Mouse (Mus musculus) testis, adult 2 months (tissue): Measurements from ENCODE around the gene Serp2. TPM values are rescaled to one million over a fixed set of nuclear protein-coding genes. Genes with fewer than 3 reads are reported as not detected.

Experiments used
- H3K27ac ChIP-seq: fragments of 200-500 bp; 2 replicates; pipeline ENCODE4 v1.5.1; 2012; ENCODE audit warnings: low read depth, low read length; ENCODE audit not compliant: control insufficient read depth, insufficient read depth
- H3K27me3 ChIP-seq: fragments of 200-500 bp; 2 replicates; pipeline ENCODE4 v1.6.1; 2012; ENCODE audit warnings: mild to moderate bottlenecking, low read length, moderate library complexity; ENCODE audit not compliant: control insufficient read depth, insufficient read depth
- H3K36me3 ChIP-seq: fragments of 200-500 bp; 2 replicates; pipeline ENCODE4 v1.6.1; 2012; ENCODE audit warnings: mild to moderate bottlenecking, low read length; ENCODE audit not compliant: control insufficient read depth, insufficient read depth
- H3K4me1 ChIP-seq: fragments of 200-500 bp; 2 replicates; pipeline ENCODE4 v1.6.1; 2012; ENCODE audit warnings: low read length; ENCODE audit not compliant: control insufficient read depth, insufficient read depth
- H3K4me3 ChIP-seq: fragments of 200-500 bp; 2 replicates; pipeline ENCODE4 v1.5.1; 2012; ENCODE audit warnings: low read depth, mild to moderate bottlenecking, low read length, moderate library complexity, mixed read lengths; ENCODE audit not compliant: control insufficient read depth
- CTCF ChIP-seq: fragments of 200-500 bp; IDR thresholded peaks from 2 replicates; pipeline ENCODE4 v1.5.1; 2012; ENCODE audit warnings: low read depth, mild to moderate bottlenecking, inconsistent platforms, low read length, moderate library complexity; ENCODE audit not compliant: control insufficient read depth, insufficient read depth, insufficient replicate concordance
- POLR2A ChIP-seq: fragments of 200-500 bp; IDR thresholded peaks from 2 replicates; pipeline ENCODE4 v1.6.1; 2012; ENCODE audit warnings: low read depth, mild to moderate bottlenecking, inconsistent platforms, low read length, moderate library complexity; ENCODE audit not compliant: control insufficient read depth
- polyA plus RNA-seq: library from polyadenylated mRNA; depleted of rRNA; stranded (reverse); fragments of >200 nt; gene quantifications from 2 replicates; pipeline ENCODE4 v1.2.3, GENCODE M21; 2012

The Serp2 gene
- polyA plus RNA-seq, 1 experiment, result 73.8 TPM

- H3K27me3 ChIP-seq, result no peaks in the 10 kb centered on the region
- no peak for TF ChIP-seq CTCF
- no peak for TF ChIP-seq POLR2A
- no peak overlapping the region for H3K27ac ChIP-seq
- H3K4me3 ChIP-seq, result no peak overlapping the region
- H3K4me1 ChIP-seq, result peaks cover 6% of the 10 kb centered on the region
- no peaks in the 10 kb centered on the region for H3K36me3 ChIP-seq
Measured at GRCm38 (mm10) chr14:76589671-76590070, 33.0 kb upstream of the Serp2 start.

DNA sequence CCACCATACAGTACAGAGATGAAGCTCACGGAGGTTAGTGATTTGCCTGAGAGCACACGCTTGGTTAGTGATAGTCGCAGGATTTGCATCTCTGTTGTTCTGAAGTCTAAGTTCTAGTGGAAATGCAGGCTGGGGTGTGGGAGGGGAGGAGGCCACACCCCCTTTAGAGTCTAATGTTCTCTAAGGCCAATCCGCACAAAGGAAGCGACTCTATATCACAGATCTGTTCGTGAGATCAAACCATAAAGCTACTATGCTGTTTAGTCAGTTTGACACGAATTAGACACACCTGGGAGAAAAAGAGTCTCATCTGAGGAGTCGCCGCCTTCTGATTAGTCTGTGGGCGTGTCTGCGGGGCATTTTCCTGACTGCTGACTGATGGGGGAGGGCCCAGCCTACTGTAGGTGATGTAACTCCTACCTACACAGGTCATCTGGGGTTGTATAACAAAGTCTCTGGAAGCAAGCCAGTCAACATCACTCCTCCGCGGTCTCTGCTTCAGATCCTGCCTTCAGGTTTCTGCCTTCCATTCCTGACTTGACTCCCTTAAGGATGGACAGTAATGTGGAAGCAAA is 29.2 kb upstream of the Serp2 start:
- Histone ChIP-seq H3K36me3 (no peaks in the 10 kb centered on the region), H3K27ac (no peak overlapping the region), H3K4me1 (no peaks in the 10 kb centered on the region), H3K4me3 (no peak overlapping the region), H3K27me3 (no peaks in the 10 kb centered on the region)
- TF ChIP-seq CTCF, result no peak
- TF ChIP-seq POLR2A, result no peak

GRCm38 (mm10) chr14:76583985-76584384 is 27.3 kb upstream of the Serp2 start:
- Histone ChIP-seq H3K27me3 (no peaks in the 10 kb centered on the region), H3K4me1 (peaks cover 2% of the 10 kb centered on the region; the same call in 1 of the 2 replicates), H3K36me3 (no peaks in the 10 kb centered on the region), H3K27ac (no peak overlapping the region), H3K4me3 (no peak overlapping the region)
- TF ChIP-seq POLR2A, result no peak
- TF ChIP-seq CTCF, result no peak

GRCm38 (mm10) chr14:76581974-76582922 is 25.6 kb upstream of the Serp2 start:
- Histone ChIP-seq H3K4me1 (peaks cover 2% of the 10 kb centered on the region), H3K36me3 (no peaks in the 10 kb centered on the region), H3K27ac (peak overlapping the region; percentile 19; the same call in 1 of the 2 replicates), H3K4me3 (no peak overlapping the region), H3K27me3 (no peaks in the 10 kb centered on the region)
- TF ChIP-seq CTCF (no peak), POLR2A (no peak)

DNA sequence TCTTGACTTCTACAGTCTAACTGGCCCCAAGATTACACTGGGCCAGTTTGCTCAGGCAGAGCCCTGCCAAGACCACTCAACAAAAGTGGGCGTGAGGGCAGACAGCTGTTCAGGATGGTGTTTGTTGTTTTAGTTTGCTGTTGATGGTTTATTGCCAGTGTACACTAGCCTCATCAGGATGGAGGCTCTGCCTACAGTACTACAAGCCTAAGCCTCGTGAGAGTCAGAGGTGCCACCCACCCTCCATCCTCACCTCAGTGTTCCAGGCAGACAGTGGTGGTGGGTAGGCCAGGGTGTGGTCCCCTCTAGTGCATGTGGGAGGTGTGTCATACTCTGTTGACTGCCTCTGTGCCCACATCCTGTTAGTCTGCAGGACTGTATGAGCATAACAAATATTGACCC is 23.0 kb upstream of the Serp2 start:
- TF ChIP-seq CTCF, result no peak
- TF ChIP-seq POLR2A, result no peak
- H3K36me3 ChIP-seq, result no peaks in the 10 kb centered on the region
- peaks cover 5% of the 10 kb centered on the region for H3K4me1 ChIP-seq
- no peak overlapping the region for H3K4me3 ChIP-seq
- no peaks in the 10 kb centered on the region for H3K27me3 ChIP-seq
- no peak overlapping the region for H3K27ac ChIP-seq

DNA sequence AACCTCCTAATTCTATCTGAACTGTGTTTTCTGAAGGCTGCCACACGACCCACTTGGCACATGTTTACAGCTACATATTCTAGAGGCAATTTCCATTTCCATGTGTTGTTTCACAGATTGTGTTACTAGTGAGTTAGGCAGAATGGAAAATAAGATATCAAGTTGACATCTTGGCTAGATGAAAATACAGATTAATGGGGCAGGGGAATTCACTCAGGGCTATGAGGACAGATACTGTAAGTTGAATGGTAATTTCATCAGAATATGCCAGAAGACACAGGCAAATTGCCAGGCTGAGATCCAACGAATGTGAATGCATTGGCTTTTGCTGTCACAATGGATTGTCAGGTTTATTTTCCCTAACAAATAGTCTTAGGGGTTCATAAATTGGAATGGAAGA is 21.2 kb upstream of the Serp2 start:
- no peaks in the 10 kb centered on the region for H3K36me3 ChIP-seq
- peaks cover 5% of the 10 kb centered on the region for H3K4me1 ChIP-seq
- no peak overlapping the region for H3K4me3 ChIP-seq
- no peak for TF ChIP-seq CTCF
- TF ChIP-seq POLR2A, result no peak
- no peaks in the 10 kb centered on the region for H3K27me3 ChIP-seq
- no peak overlapping the region for H3K27ac ChIP-seq

GRCm38 (mm10) chr14:76570292-76570691 is 13.6 kb upstream of the Serp2 start:
- TF ChIP-seq CTCF (no peak), POLR2A (no peak)
- H3K36me3 ChIP-seq, result no peaks in the 10 kb centered on the region
- H3K27ac ChIP-seq, result peak overlapping the region; percentile 39; the same call in 1 of the 2 replicates
- H3K4me1 ChIP-seq, result peaks cover 10% of the 10 kb centered on the region
- H3K4me3 ChIP-seq, result no peak overlapping the region
- no peaks in the 10 kb centered on the region for H3K27me3 ChIP-seq
